Mouse (Mus musculus): ENCODE measurements around the gene Mta3.
A peak's percentile ranks its signal among the peaks of the same experiment; 100 is the strongest.

DNA sequence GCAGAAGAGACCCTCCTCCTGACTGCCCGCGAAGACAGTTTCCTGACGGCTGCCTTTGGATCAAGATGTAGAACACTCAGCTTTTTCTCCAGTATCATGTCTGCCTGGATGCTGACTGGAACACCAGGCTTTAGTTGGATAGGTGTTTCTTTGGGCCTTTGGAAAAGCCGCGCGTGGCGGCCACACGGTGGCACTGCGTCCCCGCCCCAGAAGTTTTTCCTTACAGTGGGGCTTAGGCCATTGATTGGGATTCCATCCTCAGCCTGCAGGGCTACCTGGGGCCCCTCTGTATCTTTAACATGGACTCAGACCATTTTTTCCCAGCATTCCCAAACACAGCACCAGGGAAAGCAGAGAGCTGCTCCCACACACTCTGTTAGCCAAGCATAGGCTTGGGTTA is 160.6 kb downstream of the Mta3 start:
- TF ChIP-seq CTCF (IDR thresholded peaks at IDR 0.05; ENCODE audit: control insufficient read depth, insufficient read depth, insufficient read length), result peak; percentile 40
- TF ChIP-seq USF1 (IDR thresholded peaks at IDR 0.05; ENCODE audit: low read depth), result no peak
- no peak for TF ChIP-seq MYOD1 (IDR thresholded peaks at IDR 0.05; ENCODE audit: control insufficient read depth, insufficient read length, low read depth)
- TF ChIP-seq MYOG (IDR thresholded peaks at IDR 0.05; ENCODE audit: control insufficient read depth, extremely low read depth, insufficient read length), result no peak
- TF ChIP-seq MAX (IDR thresholded peaks at IDR 0.05), result no peak

Measured in C2C12 (cell line).